Mouse (Mus musculus) stomach, embryonic 16.5 days (tissue): ENCODE measurements around the gene Trim47. TPM values are rescaled to one million over a fixed set of nuclear protein-coding genes. Genes with fewer than 3 reads are reported as not detected.

Experiments used
- ATAC-seq: fragments of 200-750 bp; cut with Nextera tagmentation; 2 replicates; pipeline ENCODE4 v1.8.0; 2017; ENCODE audit warnings: moderate number of reproducible peaks, moderate TSS enrichment; ENCODE audit not compliant: insufficient read depth, low FRiP score
- H3K27ac ChIP-seq: fragments of 300-500 bp; sonication (generic); 2 replicates; pipeline ENCODE4 v1.5.1; 2014; ENCODE audit warnings: low read length
- H3K27me3 ChIP-seq: fragments of 300-500 bp; sonication (generic); 2 replicates; pipeline ENCODE4 v1.6.1; 2014; ENCODE audit warnings: low read length, control low read depth, mixed read lengths; ENCODE audit not compliant: control insufficient read depth, insufficient read depth
- H3K36me3 ChIP-seq: fragments of 300-500 bp; sonication (generic); 2 replicates; pipeline ENCODE4 v1.6.1; 2014; ENCODE audit warnings: low read length; ENCODE audit not compliant: control insufficient read depth, insufficient read depth
- H3K4me1 ChIP-seq: fragments of 300-500 bp; sonication (generic); 2 replicates; pipeline ENCODE4 v1.6.1; 2014; ENCODE audit warnings: low read length, control low read depth, mixed read lengths; ENCODE audit not compliant: control insufficient read depth, insufficient read depth
- H3K4me2 ChIP-seq: fragments of 300-500 bp; sonication (generic); 2 replicates; pipeline ENCODE4 v1.6.1; 2014; ENCODE audit warnings: low read depth, low read length, mixed read lengths
- H3K4me3 ChIP-seq: fragments of 300-500 bp; sonication (generic); replicated peaks from 2 replicates; pipeline ENCODE4 v1.5.1; 2014; ENCODE audit warnings: mild to moderate bottlenecking, low read length
- H3K9ac ChIP-seq: fragments of 300-500 bp; sonication (generic); 2 replicates; pipeline ENCODE4 v1.6.1; 2014; ENCODE audit warnings: low read length
- H3K9me3 ChIP-seq: fragments of 300-500 bp; sonication (generic); replicated peaks from 2 replicates; pipeline ENCODE4 v1.6.1; 2016; ENCODE audit warnings: low read length, control low read depth; ENCODE audit not compliant: control insufficient read depth
- WGBS: fragments of 180-500 bp; shearing (Covaris S2); extraction: QIAGEN DNeasy Blood & Tissue Kit; methylation state at CpG from one replicate; pipeline ENCODE4 v1.1.7; 2014; 5-methylcytosine and 5-hydroxymethylcytosine counted together
- polyA plus RNA-seq: library from polyadenylated mRNA; unstranded; fragments of >200 nt; fragmentation: Nextera tagmentation; extraction: Ambion mirVana; gene quantifications from 2 replicates; pipeline ENCODE4 v1.2.1, GENCODE M21; 2015

Gene Trim47
- polyA plus RNA-seq, 1 experiment from 2014 or later = 22.7 TPM

DNA sequence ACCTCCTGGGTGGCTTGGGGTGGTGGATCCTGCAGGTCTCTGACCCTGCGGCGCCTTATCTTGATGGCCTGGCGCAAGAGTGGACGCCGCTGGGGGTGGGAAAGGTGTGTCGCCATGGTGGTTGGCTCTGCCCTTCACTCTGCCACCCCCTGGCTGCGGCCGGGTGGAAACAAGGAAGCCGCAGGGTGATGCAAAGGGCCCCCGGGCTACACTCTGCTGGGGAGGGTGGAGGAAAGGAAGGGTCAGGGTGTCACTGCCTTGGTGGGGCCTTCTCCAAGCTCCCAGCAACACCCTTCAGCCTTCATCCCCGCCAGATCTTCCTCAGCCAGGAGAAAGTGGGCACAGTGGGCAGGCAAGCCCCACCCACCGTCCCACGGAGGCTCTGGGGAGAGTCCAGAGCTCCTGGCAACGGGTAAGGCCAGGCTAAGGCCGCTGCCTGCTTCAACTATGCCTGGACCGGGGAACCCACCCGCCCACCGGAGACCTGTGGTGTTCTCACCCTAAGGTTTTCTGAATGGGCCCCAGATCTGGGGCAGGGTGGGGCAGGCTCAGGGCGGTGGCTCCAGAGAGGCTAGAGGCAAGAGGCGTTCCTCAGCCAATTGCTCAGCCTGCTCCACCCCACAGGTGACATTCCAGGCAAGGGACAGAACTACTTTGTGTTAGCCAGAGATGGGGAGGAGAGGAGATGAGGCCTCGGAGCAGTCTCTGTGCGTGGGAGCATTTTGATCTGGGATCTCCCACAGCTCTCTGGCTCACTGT lies 49.4 kb downstream of the Trim47 start, which contains the start of gene Unc13d:
TSS of gene Unc13d (minus strand) at position 516 of the 759 bp plus-strand sequence.
- Histone ChIP-seq H3K27me3 (no peaks in the 10 kb centered on the region), H3K4me2 (peak within 1 kb of the TSS; percentile 46), H3K9me3 (no peaks in the 10 kb centered on the region), H3K4me3 (peak within 1 kb of the TSS; percentile 39), H3K4me1 (peaks cover 23% of the 10 kb centered on the region), H3K9ac (peak within 1 kb of the TSS; percentile 69), H3K36me3 (peaks cover 17% of the 10 kb centered on the region), H3K27ac (peak within 1 kb of the TSS; percentile 95)
- ATAC-seq = peak; percentile 83
- WGBS = 52% methylated on average over 22 of the region's 22 CpGs

DNA sequence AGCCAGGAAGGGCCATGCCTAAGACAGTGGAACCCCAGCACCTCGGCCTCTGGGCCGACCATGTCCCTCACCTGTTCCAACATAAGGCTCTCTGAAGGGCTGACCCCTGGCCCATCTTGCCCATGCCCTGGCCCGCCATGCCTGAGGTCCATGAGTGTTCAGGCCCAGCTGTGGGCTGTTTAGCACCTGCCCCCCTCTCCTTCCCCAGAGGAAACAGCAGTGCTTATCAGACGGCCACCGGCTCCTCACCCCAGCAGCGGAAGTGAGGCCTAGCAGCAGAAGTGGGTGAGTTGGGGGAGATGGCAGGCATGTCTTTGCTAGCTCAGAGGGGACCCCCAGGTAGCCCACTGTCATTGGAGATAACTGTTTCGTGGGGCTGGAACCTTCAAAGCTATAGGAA lies 50.2 kb downstream of the Trim47 start:
- 68% methylated on average over 7 of the region's 7 CpGs for WGBS
- H3K4me3 ChIP-seq = peak overlapping the region; percentile 39
- H3K4me2 ChIP-seq = peak overlapping the region; percentile 46
- no peak for ATAC-seq
- peaks cover 13% of the 10 kb centered on the region for H3K36me3 ChIP-seq
- H3K27ac ChIP-seq = peak overlapping the region; percentile 95; the same call in 1 of the 2 replicates
- H3K27me3 ChIP-seq = no peaks in the 10 kb centered on the region
- H3K4me1 ChIP-seq = peaks cover 23% of the 10 kb centered on the region
- H3K9me3 ChIP-seq = no peaks in the 10 kb centered on the region
- H3K9ac ChIP-seq = peak overlapping the region; percentile 69

DNA sequence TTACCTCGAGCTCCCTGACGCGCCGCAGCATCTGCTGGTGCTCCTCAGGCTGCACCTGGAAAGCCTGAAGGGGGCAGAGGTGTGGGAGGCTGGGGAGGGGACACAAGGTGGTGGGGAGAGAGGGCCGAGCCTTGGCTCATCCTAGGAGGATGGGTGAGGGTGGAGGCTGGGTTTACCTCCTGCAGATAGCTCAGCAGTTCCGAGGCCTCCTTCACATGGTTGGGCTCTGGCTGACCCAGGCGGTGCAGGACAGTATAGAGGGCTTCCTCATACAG lies 50.8 kb downstream of the Trim47 start:
- ATAC-seq = no peak
- Histone ChIP-seq H3K27ac (no peak overlapping the region), H3K4me3 (no peak overlapping the region), H3K36me3 (peaks cover 13% of the 10 kb centered on the region), H3K4me2 (peak overlapping the region; percentile 46; the same call in 1 of the 2 replicates), H3K9ac (peak overlapping the region; percentile 69), H3K4me1 (peaks cover 23% of the 10 kb centered on the region), H3K9me3 (no peaks in the 10 kb centered on the region), H3K27me3 (no peaks in the 10 kb centered on the region)
- 59% methylated on average over 7 of the region's 7 CpGs for WGBS

DNA sequence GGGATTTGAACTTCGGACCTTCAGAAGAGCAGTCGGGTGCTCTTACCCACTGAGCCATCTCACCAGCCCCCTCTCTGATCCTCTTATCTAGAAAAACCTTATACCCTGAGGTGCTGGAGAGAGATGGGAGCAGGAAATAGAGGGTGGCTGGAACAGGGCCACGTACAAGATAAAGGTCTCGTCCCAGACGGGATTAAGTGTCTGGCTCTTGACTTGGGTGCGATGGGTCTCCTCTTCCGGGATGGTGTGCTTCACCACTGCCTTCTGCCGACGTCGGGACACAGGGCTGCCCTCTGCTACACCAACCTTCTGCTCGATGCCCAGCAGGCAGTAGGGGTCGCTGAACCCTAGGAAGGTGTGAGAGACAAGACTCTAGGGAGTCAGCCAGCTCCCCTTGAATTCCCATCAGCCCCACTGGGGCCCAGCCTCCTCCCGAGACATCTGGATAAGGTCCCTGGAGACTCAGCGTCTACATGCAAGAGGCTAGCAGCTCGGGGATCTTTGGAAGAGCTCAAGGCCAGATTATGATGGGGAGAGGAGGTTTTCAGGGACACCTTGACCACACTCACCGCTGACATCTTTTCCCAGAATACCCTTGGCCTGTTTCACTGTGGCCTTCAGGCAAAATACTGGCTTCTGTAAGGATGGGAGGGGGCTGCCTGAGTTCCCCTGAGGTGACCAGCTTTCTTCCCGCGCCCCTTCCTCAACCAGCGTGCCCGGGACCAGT lies 51.3 kb downstream of the Trim47 start:
- H3K27ac ChIP-seq = no peak overlapping the region
- no peak overlapping the region for H3K4me3 ChIP-seq
- peaks cover 23% of the 10 kb centered on the region for H3K4me1 ChIP-seq
- H3K27me3 ChIP-seq = no peaks in the 10 kb centered on the region
- ATAC-seq = no peak
- H3K4me2 ChIP-seq = no peak overlapping the region
- no peaks in the 10 kb centered on the region for H3K9me3 ChIP-seq
- peaks cover 9% of the 10 kb centered on the region; the same call in 1 of the 2 replicates for H3K36me3 ChIP-seq
- peak overlapping the region; percentile 7; the same call in 1 of the 2 replicates for H3K9ac ChIP-seq
- WGBS = 47% methylated on average over 20 of the region's 20 CpGs

DNA sequence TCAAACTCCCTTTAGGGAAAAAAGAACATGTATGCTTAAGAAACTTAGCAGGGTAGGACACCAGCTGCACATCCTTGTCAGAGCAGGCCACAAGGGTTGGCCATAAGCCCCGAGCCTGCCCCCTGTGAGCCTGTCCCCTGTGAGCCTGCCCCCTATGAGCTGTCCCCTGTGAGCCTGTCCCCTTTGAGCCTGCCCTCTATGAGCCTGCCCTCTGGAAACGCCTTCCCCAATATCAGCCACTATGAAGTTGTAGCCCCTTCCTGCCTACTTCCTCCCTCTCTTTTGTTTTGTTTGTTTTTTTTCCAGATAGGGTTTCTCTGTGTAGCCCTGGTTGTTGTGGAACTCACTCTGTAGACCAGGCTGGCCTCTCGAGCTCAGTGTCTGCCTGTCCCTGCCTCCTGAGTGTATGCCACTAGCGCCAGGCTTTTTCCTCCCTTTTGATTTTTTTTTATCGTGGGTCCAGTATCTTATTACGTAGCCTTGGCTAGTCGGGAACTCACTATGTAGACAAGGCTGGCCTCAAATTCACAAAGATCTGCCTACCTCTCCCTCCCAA lies 52.5 kb downstream of the Trim47 start:
- Histone ChIP-seq H3K9me3 (no peaks in the 10 kb centered on the region), H3K4me1 (peaks cover 20% of the 10 kb centered on the region), H3K4me2 (no peak overlapping the region), H3K4me3 (no peak overlapping the region), H3K27me3 (no peaks in the 10 kb centered on the region), H3K27ac (no peak overlapping the region), H3K36me3 (peaks cover 4% of the 10 kb centered on the region; the same call in 1 of the 2 replicates), H3K9ac (no peak overlapping the region)
- ATAC-seq = no peak
- 60% methylated on average over 7 of the region's 7 CpGs for WGBS

DNA sequence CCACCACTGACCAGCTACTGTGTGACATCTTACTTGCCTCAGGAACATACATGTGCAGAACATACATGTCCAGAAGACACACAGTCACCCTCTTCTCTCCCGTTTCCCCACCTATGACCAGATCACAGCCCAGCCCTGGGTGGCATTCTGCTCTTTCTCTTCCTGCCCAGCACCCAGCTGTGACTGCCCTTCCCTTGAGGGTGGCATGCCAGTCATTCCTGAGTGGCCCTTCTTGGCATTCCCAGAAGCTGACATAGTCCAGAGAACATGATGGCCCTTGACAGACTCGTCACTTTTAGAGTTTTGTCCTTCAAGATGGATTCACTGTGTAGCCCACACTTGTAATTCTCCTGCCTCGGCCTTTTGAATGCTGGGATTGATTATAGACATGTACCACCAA lies 54.4 kb downstream of the Trim47 start:
- Histone ChIP-seq H3K4me1 (peaks cover 6% of the 10 kb centered on the region; the same call in 1 of the 2 replicates), H3K4me2 (no peak overlapping the region), H3K36me3 (no peaks in the 10 kb centered on the region), H3K9ac (no peak overlapping the region), H3K27me3 (no peaks in the 10 kb centered on the region), H3K4me3 (no peak overlapping the region), H3K9me3 (no peaks in the 10 kb centered on the region), H3K27ac (no peak overlapping the region)
- 84% methylated on average over 3 of the region's 3 CpGs for WGBS
- no peak for ATAC-seq

DNA sequence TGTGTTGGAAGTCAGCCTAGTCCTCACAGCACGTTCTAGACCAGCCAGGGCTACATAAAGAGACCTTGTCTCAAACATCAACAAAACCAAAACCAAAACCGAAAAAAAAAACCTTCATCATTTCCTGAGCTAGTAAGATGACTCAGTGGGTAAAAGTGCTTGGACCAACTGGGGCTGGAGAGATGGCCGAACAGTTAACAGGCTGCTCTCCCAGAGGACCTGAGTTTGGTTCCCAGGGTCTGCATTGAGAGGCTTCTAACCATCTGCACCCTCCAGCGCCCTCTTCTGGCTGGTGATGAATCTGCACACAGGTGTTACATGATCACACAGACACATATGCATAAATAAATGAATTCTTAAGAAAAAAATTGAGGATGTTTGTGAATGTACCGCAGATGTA lies 55.5 kb downstream of the Trim47 start:
- H3K4me2 ChIP-seq = no peak overlapping the region
- H3K9me3 ChIP-seq = no peaks in the 10 kb centered on the region
- H3K27me3 ChIP-seq = no peaks in the 10 kb centered on the region
- no peak overlapping the region for H3K4me3 ChIP-seq
- no peak for ATAC-seq
- 69% methylated on average over 5 of the region's 5 CpGs for WGBS
- peaks cover 5% of the 10 kb centered on the region; the same call in 1 of the 2 replicates for H3K4me1 ChIP-seq
- H3K9ac ChIP-seq = no peak overlapping the region
- H3K27ac ChIP-seq = no peak overlapping the region
- H3K36me3 ChIP-seq = no peaks in the 10 kb centered on the region

DNA sequence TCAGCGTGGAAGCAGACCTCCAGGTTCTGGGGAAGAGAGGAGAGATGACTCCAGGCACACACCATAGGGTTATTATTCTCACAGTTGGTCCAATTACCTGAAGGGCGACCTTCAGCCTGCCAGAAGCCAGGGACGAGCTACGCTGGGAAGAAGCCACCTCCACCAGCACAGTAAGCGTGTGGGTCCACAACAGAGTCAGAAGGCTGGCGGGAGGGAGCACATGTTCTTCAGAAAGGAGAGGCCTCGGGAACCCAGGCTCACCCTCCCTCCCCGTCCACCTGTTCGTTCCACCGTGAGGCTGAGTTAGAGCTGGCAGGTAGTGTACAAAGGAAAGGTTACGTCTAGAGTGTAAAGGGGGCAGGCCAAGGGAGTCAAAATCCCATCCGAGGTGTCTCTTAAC lies 61.7 kb downstream of the Trim47 start:
- no peak for ATAC-seq
- Histone ChIP-seq H3K9ac (no peak overlapping the region), H3K27ac (no peak overlapping the region), H3K36me3 (no peaks in the 10 kb centered on the region), H3K27me3 (no peaks in the 10 kb centered on the region), H3K4me2 (no peak overlapping the region), H3K4me3 (no peak overlapping the region), H3K4me1 (no peaks in the 10 kb centered on the region), H3K9me3 (no peaks in the 10 kb centered on the region)
- WGBS = 78% methylated on average over 12 of the region's 12 CpGs
